Mouse (Mus musculus): ENCODE results near the gene Zfp950. TPM values are rescaled to one million over a fixed set of nuclear protein-coding genes. Genes with fewer than 3 reads are reported as not detected.

Gene Zfp950
- total and polyA plus RNA-seq, 3 experiments = 0.26 to 37.9 (median 33.0) TPM

DNA sequence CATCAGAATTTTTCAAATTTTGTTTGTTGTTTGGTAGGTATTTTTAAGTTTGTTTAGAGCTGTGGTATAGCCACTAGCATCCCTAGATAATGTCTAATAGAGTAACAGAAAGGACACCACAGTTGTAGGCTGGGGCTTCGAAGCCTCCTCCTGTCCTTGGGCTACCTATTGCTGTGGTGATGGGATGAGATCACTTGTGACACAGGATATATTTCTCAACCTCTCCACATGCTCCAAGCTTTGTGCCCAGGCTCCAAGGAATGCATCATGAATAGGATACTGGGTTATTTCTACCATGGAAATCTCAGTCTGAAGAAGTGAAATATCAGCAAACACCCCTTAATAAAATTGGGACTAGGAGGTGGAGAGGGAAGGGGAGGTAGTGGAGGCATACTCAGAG is 52.9 kb downstream of the Zfp950 start:
- no peak overlapping the region for H3K4me3 ChIP-seq (ENCODE audit: low read depth, low read length)

DNA sequence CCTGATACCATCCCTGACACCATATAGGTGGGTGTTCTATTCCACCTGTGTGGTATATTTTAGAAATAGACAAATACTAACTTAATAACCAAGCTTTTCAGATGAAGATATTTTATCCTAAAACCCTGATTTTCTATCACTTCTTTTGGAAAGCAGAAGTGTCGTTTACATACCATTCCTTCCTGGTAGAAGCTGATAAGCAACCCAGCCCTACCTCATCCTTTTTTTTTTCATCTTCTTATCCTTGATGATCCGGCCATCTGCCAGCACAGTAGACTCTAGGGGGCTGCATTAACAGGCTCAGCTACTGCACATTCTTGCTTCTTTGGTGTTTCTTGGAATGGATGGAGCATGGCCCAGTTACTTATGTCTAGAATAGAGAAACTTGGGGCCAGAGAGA is 55.4 kb downstream of the Zfp950 start:
- DNase-seq (ENCODE audit: low spot score) (no peak), ATAC-seq (ENCODE audit: extremely low read depth, insufficient number of reproducible peaks, low FRiP score, poor library complexity, severe bottlenecking) (no peak)
- Histone ChIP-seq H3K4me3 (ENCODE audit: low read depth, low read length) (no peak overlapping the region), H3K36me3 (replicated peaks) (no peaks in the 10 kb centered on the region), H3K4me1 (ENCODE audit: insufficient read depth, low read depth, low read length) (peaks cover 14% of the 10 kb centered on the region), H3K27me3 (ENCODE audit: insufficient read depth, low read length) (no peaks in the 10 kb centered on the region), H3K9me3 (replicated peaks) (no peaks in the 10 kb centered on the region)
- TF ChIP-seq TAL1 (conservative IDR thresholded peaks at IDR 0.05; ENCODE audit: low read depth, low read length) (no peak; the same call in 1 of the 2 replicates), POLR2AphosphoS5 (IDR thresholded peaks at IDR 0.05; ENCODE audit: insufficient replicate concordance, low read depth, low read length) (no peak), CTCF (IDR thresholded peaks at IDR 0.05; ENCODE audit: low read depth, low read length) (no peak), GATA1 (IDR thresholded peaks at IDR 0.05; ENCODE audit: borderline replicate concordance, low read length) (no peak), GATA2 (IDR thresholded peaks at IDR 0.05; ENCODE audit: borderline replicate concordance, low read depth, low read length) (no peak)

More for the DNA sequence above, 52.9 kb downstream of the Zfp950 start:
- H3K9me3 ChIP-seq (replicated peaks) = no peaks in the 10 kb centered on the region
- H3K4me1 ChIP-seq (ENCODE audit: insufficient read depth, low read depth, low read length) = peaks cover 14% of the 10 kb centered on the region
- TF ChIP-seq TAL1 (conservative IDR thresholded peaks at IDR 0.05; ENCODE audit: low read depth, low read length) (no peak), POLR2AphosphoS5 (IDR thresholded peaks at IDR 0.05; ENCODE audit: insufficient replicate concordance, low read depth, low read length) (no peak), GATA2 (IDR thresholded peaks at IDR 0.05; ENCODE audit: borderline replicate concordance, low read depth, low read length) (no peak), CTCF (IDR thresholded peaks at IDR 0.05; ENCODE audit: low read depth, low read length) (no peak), GATA1 (IDR thresholded peaks at IDR 0.05; ENCODE audit: borderline replicate concordance, low read length) (no peak)
- no peak for DNase-seq (ENCODE audit: low spot score)
- H3K27me3 ChIP-seq (ENCODE audit: insufficient read depth, low read length) = no peaks in the 10 kb centered on the region
- no peak for ATAC-seq (ENCODE audit: extremely low read depth, insufficient number of reproducible peaks, low FRiP score, poor library complexity, severe bottlenecking)
- H3K36me3 ChIP-seq (replicated peaks) = no peaks in the 10 kb centered on the region

DNA sequence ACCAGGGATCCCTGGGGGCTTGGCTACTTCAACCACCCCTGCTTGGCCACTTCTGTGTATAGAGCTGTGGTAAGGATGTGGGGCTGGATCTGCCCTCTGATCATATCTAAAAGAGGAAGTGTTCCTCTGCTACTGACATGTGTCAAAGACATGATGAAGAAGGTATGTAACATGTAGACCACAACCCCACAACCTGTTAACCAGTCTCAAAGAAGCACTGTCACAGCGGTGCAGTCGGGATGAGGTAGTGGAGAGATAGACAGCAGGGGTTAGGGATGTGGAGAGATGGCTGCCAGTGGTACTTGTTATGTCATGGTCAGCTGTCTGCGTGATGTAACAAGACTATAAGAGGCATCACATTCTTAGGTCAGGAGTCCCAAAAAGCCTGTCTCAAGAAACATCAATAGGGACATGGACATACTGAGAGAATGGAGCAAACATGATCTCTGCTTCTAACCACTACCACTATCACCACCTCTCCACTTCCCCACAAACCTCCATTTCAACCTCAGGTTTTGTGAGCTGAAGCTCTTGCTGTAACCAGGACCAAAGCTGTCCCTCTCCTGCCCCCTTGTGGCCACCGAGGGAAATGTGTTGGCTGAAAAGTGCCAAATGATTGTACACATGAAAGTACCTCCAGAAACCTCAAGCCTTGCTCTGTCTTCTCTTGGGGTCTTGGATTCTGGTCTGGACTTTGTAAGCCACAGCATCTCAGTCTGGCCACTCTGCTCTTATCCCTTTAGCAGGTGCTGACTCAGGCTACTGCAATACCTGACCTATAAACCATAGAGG is 56.3 kb downstream of the Zfp950 start:
- peak; percentile 72 for ATAC-seq (ENCODE audit: extremely low read depth, insufficient number of reproducible peaks, low FRiP score, poor library complexity, severe bottlenecking)

DNA sequence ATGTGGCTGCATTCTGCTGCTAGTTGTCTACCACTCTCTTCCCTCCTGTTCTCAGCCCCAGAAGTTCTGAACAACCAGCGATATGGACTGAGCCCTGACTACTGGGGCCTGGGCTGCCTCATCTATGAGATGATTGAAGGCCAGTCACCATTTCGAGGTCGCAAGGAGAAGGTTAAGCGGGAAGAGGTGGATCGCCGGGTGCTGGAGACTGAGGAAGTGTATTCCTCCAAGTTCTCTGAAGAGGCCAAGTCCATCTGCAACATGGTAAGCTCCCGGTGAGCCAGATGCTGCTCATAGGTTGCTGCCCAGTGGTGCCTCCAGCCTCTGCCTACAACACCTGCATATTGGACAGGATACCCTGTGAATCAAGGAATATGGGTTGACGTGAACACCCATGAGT is 57.6 kb downstream of the Zfp950 start:
- Histone ChIP-seq H3K36me3 (replicated peaks) (no peaks in the 10 kb centered on the region), H3K27me3 (ENCODE audit: insufficient read depth, low read length) (no peaks in the 10 kb centered on the region), H3K4me1 (ENCODE audit: insufficient read depth, low read depth, low read length) (peaks cover 14% of the 10 kb centered on the region), H3K4me3 (ENCODE audit: low read depth, low read length) (no peak overlapping the region), H3K9me3 (replicated peaks) (no peaks in the 10 kb centered on the region)
- TF ChIP-seq GATA1 (IDR thresholded peaks at IDR 0.05; ENCODE audit: borderline replicate concordance, low read length) (no peak), TAL1 (conservative IDR thresholded peaks at IDR 0.05; ENCODE audit: low read depth, low read length) (no peak), POLR2AphosphoS5 (IDR thresholded peaks at IDR 0.05; ENCODE audit: insufficient replicate concordance, low read depth, low read length) (no peak), CTCF (IDR thresholded peaks at IDR 0.05; ENCODE audit: low read depth, low read length) (no peak), GATA2 (IDR thresholded peaks at IDR 0.05; ENCODE audit: borderline replicate concordance, low read depth, low read length) (no peak)
- DNase-seq (ENCODE audit: low spot score) = no peak
- ATAC-seq (ENCODE audit: extremely low read depth, insufficient number of reproducible peaks, low FRiP score, poor library complexity, severe bottlenecking) = no peak

More for the DNA sequence above, 56.3 kb downstream of the Zfp950 start:
- no peaks in the 10 kb centered on the region for H3K36me3 ChIP-seq (replicated peaks)
- H3K4me3 ChIP-seq (ENCODE audit: low read depth, low read length) = no peak overlapping the region
- DNase-seq (ENCODE audit: low spot score) = peak; percentile 53
- no peaks in the 10 kb centered on the region for H3K27me3 ChIP-seq (ENCODE audit: insufficient read depth, low read length)
- H3K9me3 ChIP-seq (replicated peaks) = no peaks in the 10 kb centered on the region
- H3K4me1 ChIP-seq (ENCODE audit: insufficient read depth, low read depth, low read length) = peaks cover 14% of the 10 kb centered on the region
- no peak for TF ChIP-seq TAL1 (conservative IDR thresholded peaks at IDR 0.05; ENCODE audit: low read depth, low read length)
- no peak for TF ChIP-seq GATA2 (IDR thresholded peaks at IDR 0.05; ENCODE audit: borderline replicate concordance, low read depth, low read length)
- TF ChIP-seq CTCF (IDR thresholded peaks at IDR 0.05; ENCODE audit: low read depth, low read length) = peak; percentile 95

DNA sequence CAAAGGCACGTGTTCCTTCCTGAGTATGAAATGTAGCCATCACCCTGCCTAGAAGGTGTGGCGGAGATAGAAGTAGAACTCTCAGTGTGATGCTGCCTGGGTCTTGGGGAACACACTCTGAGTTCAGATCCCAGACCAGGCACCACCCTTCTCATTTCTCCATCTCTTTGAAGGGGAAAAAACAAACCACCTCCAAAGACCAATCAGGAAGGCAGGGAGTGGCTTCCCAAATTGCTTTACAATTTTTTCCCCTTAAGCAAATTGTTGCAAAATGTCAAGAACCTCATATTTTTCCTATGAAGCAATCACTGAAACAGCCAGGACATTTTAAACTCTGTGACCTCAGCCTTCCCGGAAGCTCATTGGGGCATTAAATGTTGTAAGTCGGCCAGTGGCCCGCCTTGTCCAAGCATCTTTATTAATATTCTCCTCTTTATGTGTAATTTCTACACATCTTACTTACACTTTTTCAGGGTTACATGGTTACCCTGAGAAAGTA is 60.3 kb downstream of the Zfp950 start:
- no peak for ATAC-seq (ENCODE audit: extremely low read depth, insufficient number of reproducible peaks, low FRiP score, poor library complexity, severe bottlenecking)
- H3K4me3 ChIP-seq (ENCODE audit: low read depth, low read length) = no peak overlapping the region
- no peaks in the 10 kb centered on the region for H3K27me3 ChIP-seq (ENCODE audit: insufficient read depth, low read length)
- H3K36me3 ChIP-seq (replicated peaks) = no peaks in the 10 kb centered on the region
- TF ChIP-seq CTCF (IDR thresholded peaks at IDR 0.05; ENCODE audit: low read depth, low read length) = no peak
- no peak for TF ChIP-seq POLR2AphosphoS5 (IDR thresholded peaks at IDR 0.05; ENCODE audit: insufficient replicate concordance, low read depth, low read length)
- TF ChIP-seq GATA1 (IDR thresholded peaks at IDR 0.05; ENCODE audit: borderline replicate concordance, low read length) = no peak
- no peak for TF ChIP-seq GATA2 (IDR thresholded peaks at IDR 0.05; ENCODE audit: borderline replicate concordance, low read depth, low read length)
- TF ChIP-seq TAL1 (conservative IDR thresholded peaks at IDR 0.05; ENCODE audit: low read depth, low read length) = no peak
- no peaks in the 10 kb centered on the region for H3K9me3 ChIP-seq (replicated peaks)
- no peak for DNase-seq (ENCODE audit: low spot score)
- H3K4me1 ChIP-seq (ENCODE audit: insufficient read depth, low read depth, low read length) = peaks cover 11% of the 10 kb centered on the region

DNA sequence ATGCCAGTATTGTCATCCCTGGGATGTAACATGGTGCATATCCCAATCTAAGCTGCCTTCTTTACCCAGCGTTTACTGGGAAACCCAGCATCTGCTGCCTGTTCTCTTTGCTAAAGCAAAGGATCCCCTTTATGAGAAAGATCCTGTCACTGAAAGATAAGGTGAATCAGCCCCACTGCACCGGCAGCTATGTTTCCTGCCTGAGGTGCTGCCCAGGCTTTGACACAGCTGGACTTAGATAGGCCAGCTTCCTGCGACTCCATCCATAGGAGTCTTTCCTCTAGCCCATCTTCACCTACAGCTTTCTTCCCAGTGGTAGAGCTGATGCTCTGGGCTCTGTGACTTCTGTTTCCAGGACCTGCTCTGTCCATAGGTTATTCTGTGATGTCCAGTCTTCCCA is 62.0 kb downstream of the Zfp950 start:
- no peaks in the 10 kb centered on the region for H3K36me3 ChIP-seq (replicated peaks)
- DNase-seq (ENCODE audit: low spot score) = no peak
- TF ChIP-seq TAL1 (conservative IDR thresholded peaks at IDR 0.05; ENCODE audit: low read depth, low read length) (no peak), POLR2AphosphoS5 (IDR thresholded peaks at IDR 0.05; ENCODE audit: insufficient replicate concordance, low read depth, low read length) (no peak), GATA2 (IDR thresholded peaks at IDR 0.05; ENCODE audit: borderline replicate concordance, low read depth, low read length) (no peak), CTCF (IDR thresholded peaks at IDR 0.05; ENCODE audit: low read depth, low read length) (no peak), GATA1 (IDR thresholded peaks at IDR 0.05; ENCODE audit: borderline replicate concordance, low read length) (no peak)

More for the DNA sequence above, 62.0 kb downstream of the Zfp950 start:
- Histone ChIP-seq H3K27me3 (ENCODE audit: insufficient read depth, low read length) (no peaks in the 10 kb centered on the region), H3K9me3 (replicated peaks) (no peaks in the 10 kb centered on the region), H3K4me1 (ENCODE audit: insufficient read depth, low read depth, low read length) (peaks cover 1% of the 10 kb centered on the region; the same call in 1 of the 2 replicates), H3K4me3 (ENCODE audit: low read depth, low read length) (no peak overlapping the region)
- peak; percentile 49; the same call in 1 of the 2 replicates for ATAC-seq (ENCODE audit: extremely low read depth, insufficient number of reproducible peaks, low FRiP score, poor library complexity, severe bottlenecking)

Data from G1E (cell line).